Mouse (Mus musculus) kidney, postnatal 25 days (tissue): Measurements from ENCODE around the gene C130060K24Rik.

ENCODE experiments used
- DNase-seq, 2 experiments: peaks; one replicate each; pipeline ENCODE4 v3.0.0; 2021; ENCODE audit warnings: mixed read lengths in 2 of 2

Gene C130060K24Rik

DNA sequence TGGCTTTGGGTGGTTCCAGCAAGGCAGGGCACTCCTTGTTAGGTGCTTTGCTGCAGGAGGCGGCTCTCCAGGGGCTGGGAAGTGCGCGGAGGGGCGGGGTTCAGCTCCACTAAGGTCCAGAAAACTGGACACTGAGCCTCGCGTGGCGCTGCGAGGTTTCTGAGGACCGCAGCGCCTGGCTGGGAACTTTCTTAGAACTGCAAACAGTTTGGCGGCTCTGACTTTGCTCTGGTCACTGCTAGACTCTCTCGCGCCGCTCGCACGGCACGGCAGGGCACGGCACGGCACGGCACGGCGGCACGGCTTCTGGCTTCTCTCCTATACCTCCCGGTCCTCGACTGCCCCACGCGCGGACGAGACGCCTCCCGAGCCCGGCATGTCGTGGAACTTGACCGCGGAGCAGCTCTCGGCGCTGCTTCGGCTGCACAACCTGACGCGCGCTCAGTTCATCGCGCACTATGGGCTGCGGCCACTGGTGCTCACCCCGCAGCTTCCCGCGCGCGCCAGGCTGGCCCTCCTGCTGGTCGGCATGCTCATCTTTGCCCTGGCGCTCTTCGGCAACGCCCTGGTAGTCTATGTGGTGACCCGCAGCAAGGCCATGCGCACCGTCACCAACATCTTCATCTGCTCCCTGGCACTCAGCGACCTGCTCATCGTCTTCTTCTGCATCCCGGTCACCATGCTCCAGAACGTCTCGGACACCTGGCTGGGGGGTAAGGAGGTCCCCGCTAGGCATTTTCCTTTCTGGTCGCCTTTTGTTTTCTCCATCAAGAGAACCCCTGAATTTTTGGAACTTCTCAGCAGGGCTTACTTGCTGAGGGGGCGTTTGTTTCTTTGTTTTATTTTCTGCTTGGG is at the start of gene C130060K24Rik:
Gene C130060K24Rik, plus strand, starts transcription at position 188 of the 855 bp plus-strand sequence.
- no peak for DNase-seq

DNA sequence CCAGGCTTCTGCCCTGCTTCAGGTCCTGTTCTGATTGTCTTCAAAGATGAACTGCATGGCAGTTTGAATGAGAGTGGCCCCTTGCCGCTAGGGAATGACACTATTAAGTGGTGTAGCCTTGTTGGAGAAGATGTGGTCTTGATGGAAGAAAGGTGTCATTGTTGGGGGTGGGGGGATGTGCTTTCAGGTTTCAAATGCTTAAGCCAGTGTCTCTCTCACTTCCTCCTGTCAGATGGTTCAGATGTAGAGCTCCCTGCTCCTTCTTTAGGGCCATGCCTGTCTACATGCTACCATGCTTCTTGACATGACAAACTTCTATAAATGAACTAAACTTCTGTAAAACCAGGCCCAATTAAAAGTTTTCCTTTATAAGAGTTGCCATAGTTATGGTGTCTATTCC is 46.7 kb upstream of the C130060K24Rik start:
- no peak for DNase-seq

GRCm38 (mm10) chr6:65339391-65339790 is 41.5 kb upstream of the C130060K24Rik start:
- DNase-seq, result no peak

GRCm38 (mm10) chr6:65341360-65341759 is 39.5 kb upstream of the C130060K24Rik start:
- DNase-seq, result no peak

DNA sequence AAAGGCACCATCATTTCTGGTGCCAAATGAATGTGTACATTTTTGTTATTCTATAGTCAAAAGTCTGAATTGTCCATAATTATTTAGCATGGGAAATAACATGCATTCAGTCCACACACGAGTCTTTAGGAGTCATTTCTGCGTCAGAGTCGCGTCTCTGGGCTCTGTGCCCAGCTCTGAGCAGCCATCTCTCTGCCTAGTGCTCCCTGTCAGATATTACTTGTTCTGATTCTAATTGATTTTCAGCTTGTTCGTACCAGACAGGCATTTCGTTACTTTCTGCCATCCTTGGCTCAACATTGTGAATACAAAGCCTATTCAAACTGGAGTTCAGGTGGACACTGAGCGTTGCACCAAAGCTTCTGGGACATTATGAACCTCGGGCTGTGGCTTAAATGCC is 33.2 kb upstream of the C130060K24Rik start:
- no peak for DNase-seq

- no peak for DNase-seq
Measured at GRCm38 (mm10) chr6:65348255-65348654, 32.6 kb upstream of the C130060K24Rik start.

DNA sequence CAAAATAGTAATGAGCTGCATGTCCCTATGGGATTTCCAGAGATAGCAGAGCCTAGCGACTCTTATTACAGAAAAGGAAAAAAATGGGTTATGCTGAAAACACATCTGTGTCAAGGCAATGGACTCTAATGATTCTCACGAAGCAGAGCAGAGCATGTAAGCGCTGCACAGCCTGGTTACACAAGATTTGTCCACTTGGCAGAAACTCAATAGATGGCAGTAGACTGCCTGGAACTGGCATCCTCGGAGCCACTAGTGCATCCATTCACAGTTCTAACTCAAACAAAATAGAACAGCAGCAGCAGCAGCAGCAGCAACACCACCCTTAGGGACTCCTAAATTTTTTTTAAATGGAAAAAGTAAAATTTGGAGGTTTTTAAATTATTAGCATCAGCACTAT is 29.3 kb upstream of the C130060K24Rik start:
- no peak for DNase-seq

GRCm38 (mm10) chr6:65375918-65376317 is 5.0 kb upstream of the C130060K24Rik start:
- no peak for DNase-seq

DNA sequence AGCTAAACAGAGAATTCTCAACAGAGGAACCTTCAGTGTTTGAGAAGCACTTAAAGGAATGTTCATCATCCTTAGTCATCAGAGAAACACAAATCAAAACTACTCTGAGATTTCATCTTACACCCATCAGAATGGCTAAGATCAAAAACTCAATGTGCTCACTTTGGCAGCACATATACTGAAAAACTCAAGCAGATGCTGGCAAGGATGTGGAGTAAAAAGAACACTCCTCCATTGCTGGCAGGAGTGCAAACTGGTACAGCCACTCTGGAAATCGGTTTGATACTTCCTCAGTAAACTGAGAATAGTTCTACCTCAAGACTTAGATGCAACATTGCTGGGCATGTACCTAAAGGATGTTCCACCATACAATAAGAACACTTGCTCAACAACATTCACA is 41.0 kb downstream of the C130060K24Rik start:
- no peak for DNase-seq

DNA sequence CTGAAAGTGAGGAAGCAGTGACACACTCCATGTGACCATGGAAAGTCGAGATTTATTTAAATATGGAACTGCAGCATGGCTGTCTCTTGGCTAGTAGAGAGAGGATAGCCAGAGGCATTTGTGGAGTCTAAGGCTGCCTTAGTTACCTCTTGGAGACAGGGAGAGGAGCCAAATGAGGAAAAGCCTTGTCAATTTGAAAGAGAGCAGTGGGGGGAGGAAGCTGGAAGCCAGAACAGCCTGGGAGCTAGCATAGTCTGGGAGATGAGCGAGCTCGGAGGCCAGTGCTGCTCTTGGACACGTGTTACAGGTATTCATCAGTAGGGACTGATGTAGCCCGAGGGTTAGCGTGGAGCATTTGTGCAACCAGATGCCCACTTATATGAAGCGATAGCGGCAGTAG is 46.2 kb downstream of the C130060K24Rik start:
- no peak for DNase-seq

DNA sequence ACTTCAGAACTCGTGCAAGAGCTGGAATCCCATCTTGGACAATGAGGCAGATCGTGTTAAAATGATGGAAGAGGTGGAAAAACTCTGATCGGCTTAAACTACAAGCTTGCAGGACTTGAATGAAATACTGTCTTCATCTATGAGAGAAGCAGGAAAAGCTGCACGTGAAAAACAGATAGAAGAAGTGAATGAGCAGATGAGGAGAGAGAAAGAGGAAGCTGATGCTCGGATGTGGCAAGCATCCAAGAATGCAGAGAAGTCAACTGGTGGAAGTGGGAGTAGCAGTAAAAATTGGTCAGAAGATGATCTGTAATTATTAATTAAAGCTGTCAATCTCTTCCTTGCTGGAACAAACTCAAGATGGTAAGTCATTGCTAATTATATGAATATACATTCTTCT is 52.3 kb downstream of the C130060K24Rik start:
- DNase-seq, result no peak

DNA sequence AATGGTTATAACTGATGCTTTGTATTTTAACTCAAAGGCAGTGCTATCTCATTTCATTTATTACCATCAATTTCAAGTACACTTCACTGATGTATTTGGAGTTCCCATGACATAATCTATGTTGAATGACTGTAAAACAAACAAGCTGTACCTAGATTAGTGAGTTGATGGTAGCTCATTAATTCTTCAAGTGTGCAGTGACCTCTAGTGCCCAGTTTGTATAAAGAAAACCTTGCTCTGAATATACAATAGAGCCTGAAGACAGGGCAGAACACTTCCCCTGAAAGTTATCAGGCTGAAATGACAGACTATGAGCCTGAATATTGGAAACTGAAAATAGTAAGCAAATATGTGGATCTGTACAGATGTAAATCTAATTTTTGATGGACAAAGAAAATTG is 72.6 kb downstream of the C130060K24Rik start:
- DNase-seq, result peak in 1 of 2 experiments; percentile 6

GRCm38 (mm10) chr6:65465294-65465693 is 84.4 kb downstream of the C130060K24Rik start:
- DNase-seq, result no peak

DNA sequence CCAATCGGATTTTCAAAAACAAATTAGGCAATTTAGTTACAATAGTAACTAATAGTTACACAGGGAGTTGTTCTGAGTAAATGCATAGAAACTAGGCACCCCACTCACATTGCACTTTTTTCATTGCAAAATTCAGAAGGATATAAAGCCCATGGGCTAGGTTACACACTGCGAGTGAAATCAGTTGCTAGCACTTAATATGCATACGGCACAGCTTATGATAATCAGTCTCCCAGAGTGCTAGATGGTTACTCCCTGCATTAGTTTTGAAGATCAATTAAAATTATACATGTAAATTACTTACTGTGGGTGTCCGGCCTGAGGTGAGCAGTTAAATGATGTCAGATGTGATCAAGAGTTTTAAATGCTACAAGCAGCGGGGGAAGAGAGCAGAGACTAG is 89.4 kb downstream of the C130060K24Rik start:
- DNase-seq, result no peak

GRCm38 (mm10) chr6:65472455-65472854 is 91.5 kb downstream of the C130060K24Rik start:
- no peak for DNase-seq

GRCm38 (mm10) chr6:65498786-65499185 is 117.9 kb downstream of the C130060K24Rik start:
- no peak for DNase-seq
